In genomic region chr1:189688388-189688750, GRCm38 (mm10) we compare ENCODE assay signal across 8 mouse cellular contexts. TPM values are rescaled to one million over a fixed set of nuclear protein-coding genes. Genes with fewer than 3 reads are reported as not detected.
DNase-seq lines count a peak whose midpoint lies in the region; ATAC-seq and TF ChIP-seq lines count a peak whose summit lies in the region.

No protein-coding gene starts in this region.

- peaks cover 36% of the 10 kb centered on the region for H3K4me1 ChIP-seq in kidney, embryonic 16.5 days (ENCODE audit: insufficient read depth, low read length)
- H3K4me1 ChIP-seq in cortical plate, adult 2 months (ENCODE audit: control insufficient read depth, insufficient read depth, low read length) = no peaks in the 10 kb centered on the region
- H3K4me1 ChIP-seq in hindbrain, embryonic 15.5 days (replicated peaks) = peaks cover 10% of the 10 kb centered on the region
- H3K4me1 ChIP-seq in midbrain, embryonic 14.5 days (ENCODE audit: control insufficient read depth, insufficient read depth, low read length) = 0 out of 2 replicates have a peak, but pooled peaks cover 4% of the 10 kb centered on the region

- TF ChIP-seq CTCF in cortical plate, adult 2 months (IDR thresholded peaks at IDR 0.05; ENCODE audit: extremely low read depth, insufficient read depth, low read length) = no peak

- under 1% methylated on average over 15 of the region's 15 CpGs for WGBS in kidney, embryonic 16.5 days
- WGBS in hindbrain, embryonic 15.5 days = under 1% methylated on average over 15 of the region's 15 CpGs
- WGBS in midbrain, embryonic 14.5 days = under 1% methylated on average over 15 of the region's 15 CpGs

- H3K9ac ChIP-seq in kidney, embryonic 16.5 days (replicated peaks; ENCODE audit: low read length) = peak overlapping the region; percentile 69
- peak overlapping the region; percentile 33 for H3K9ac ChIP-seq in hindbrain, embryonic 15.5 days
- H3K9ac ChIP-seq in midbrain, embryonic 14.5 days (replicated peaks; ENCODE audit: low read length) = no peak overlapping the region

- peak overlapping the region; percentile 79 for H3K4me3 ChIP-seq in kidney, embryonic 16.5 days (ENCODE audit: low read length)
- H3K4me3 ChIP-seq in cortical plate, adult 2 months (ENCODE audit: insufficient read depth, low read length) = peak overlapping the region; percentile 40
- H3K4me3 ChIP-seq in hindbrain, embryonic 15.5 days = peak overlapping the region; percentile 58
- peak overlapping the region; percentile 53 for H3K4me3 ChIP-seq in midbrain, embryonic 14.5 days (replicated peaks; ENCODE audit: low read depth, low read length)

- no peaks in the 10 kb centered on the region for H3K9me3 ChIP-seq in kidney, embryonic 16.5 days (ENCODE audit: low read length)
- H3K9me3 ChIP-seq in hindbrain, embryonic 15.5 days = no peaks in the 10 kb centered on the region
- no peaks in the 10 kb centered on the region for H3K9me3 ChIP-seq in midbrain, embryonic 14.5 days (ENCODE audit: control insufficient read depth, low read length)

- 0 out of 2 replicates have a peak overlapping the region, but pooled peaks have one; percentile 36 for H3K27ac ChIP-seq in kidney, embryonic 16.5 days (ENCODE audit: low read length)
- H3K27ac ChIP-seq in cortical plate, adult 2 months (ENCODE audit: insufficient read depth, low read length) = no peak overlapping the region
- H3K27ac ChIP-seq in hindbrain, embryonic 15.5 days (replicated peaks) = no peak overlapping the region
- H3K27ac ChIP-seq in midbrain, embryonic 14.5 days (replicated peaks; ENCODE audit: low read depth, low read length) = no peak overlapping the region

- peaks cover 15% of the 10 kb centered on the region for H3K36me3 ChIP-seq in kidney, embryonic 16.5 days (ENCODE audit: insufficient read depth, low read length)
- no peaks in the 10 kb centered on the region for H3K36me3 ChIP-seq in hindbrain, embryonic 15.5 days
- H3K36me3 ChIP-seq in midbrain, embryonic 14.5 days (ENCODE audit: control insufficient read depth, insufficient read depth, low read length) = no peaks in the 10 kb centered on the region

- no peaks in the 10 kb centered on the region for H3K27me3 ChIP-seq in kidney, embryonic 16.5 days (ENCODE audit: insufficient read depth, low read length)
- no peaks in the 10 kb centered on the region for H3K27me3 ChIP-seq in hindbrain, embryonic 15.5 days
- no peaks in the 10 kb centered on the region for H3K27me3 ChIP-seq in midbrain, embryonic 14.5 days (ENCODE audit: control insufficient read depth, insufficient read depth, low read length)

- DNase-seq in kidney, postnatal 10 days = no peak
- no peak for DNase-seq in midbrain, embryonic 14.5 days
- no peak for DNase-seq in urinary bladder, adult 18-20 months (ENCODE audit: low spot score in 2 of 2)
- no peak for DNase-seq in yolk sac, embryonic 10.5 days (ENCODE audit: low spot score)
- no peak for DNase-seq in kidney, postnatal 4 days

- H3K4me2 ChIP-seq in kidney, embryonic 16.5 days (replicated peaks; ENCODE audit: low read depth, low read length) = peak overlapping the region; percentile 57
- peak overlapping the region; percentile 87 for H3K4me2 ChIP-seq in hindbrain, embryonic 15.5 days
- peak overlapping the region; percentile 71 for H3K4me2 ChIP-seq in midbrain, embryonic 14.5 days (ENCODE audit: low read length)

- no peak for TF ChIP-seq POLR2A in cortical plate, adult 2 months (IDR thresholded peaks at IDR 0.05; ENCODE audit: extremely low read depth, insufficient read depth, low read length)

- peak; percentile 0; the same call in 1 of the 2 replicates for ATAC-seq in kidney, embryonic 16.5 days (ENCODE audit: low FRiP score, low TSS enrichment)
- peak; percentile 64 for ATAC-seq in hindbrain, embryonic 15.5 days (ENCODE audit: low FRiP score, low read depth)
- ATAC-seq in midbrain, embryonic 14.5 days (ENCODE audit: low FRiP score, low TSS enrichment) = peak; percentile 74; the same call in 1 of the 2 replicates

RNA-seq across cellular contexts. Expression of gene Cenpf, which starts 0.5 kb away (rescaled TPM):
- polyA plus RNA-seq in kidney, embryonic 16.5 days (2015; fragmentation: Nextera tagmentation; extraction: Ambion mirVana) = 65.4 and 87.1 TPM in 2 replicates
- 0.15 and 0.23 TPM in 2 replicates for polyA plus RNA-seq in cortical plate, adult 2 months (2012; rRNA removed)
- polyA plus RNA-seq in hindbrain, embryonic 15.5 days (2015; fragmentation: Nextera tagmentation; extraction: Ambion mirVana) = 21.0 and 25.3 TPM in 2 replicates
- 13.3 and 27.3 TPM in 2 replicates for polyA plus RNA-seq in midbrain, embryonic 14.5 days (2014; fragmentation: Nextera tagmentation; extraction: Ambion mirVana)

RNA-seq across cellular contexts. Expression of gene Ptpn14, which starts 39.7 kb away (rescaled TPM):
- polyA plus RNA-seq in kidney, embryonic 16.5 days (2015; fragmentation: Nextera tagmentation; extraction: Ambion mirVana) = 16.1 and 17.0 TPM in 2 replicates
- 2.5 and 2.7 TPM in 2 replicates for polyA plus RNA-seq in cortical plate, adult 2 months (2012; rRNA removed)
- polyA plus RNA-seq in hindbrain, embryonic 15.5 days (2015; fragmentation: Nextera tagmentation; extraction: Ambion mirVana) = 1.5 and 1.8 TPM in 2 replicates
- polyA plus RNA-seq in midbrain, embryonic 14.5 days (2014; fragmentation: Nextera tagmentation; extraction: Ambion mirVana) = 0.70 and 1.7 TPM in 2 replicates

Comparison
In these comparisons a context has a peak if more than half of its experiments do, and no peak if none do; other contexts are left out.
1. ATAC-seq: peak in every context shown above with its lines; median percentile 74 in midbrain, embryonic 14.5 days; 64 in hindbrain, embryonic 15.5 days; 0 in kidney, embryonic 16.5 days.
2. RNA of gene Cenpf, which starts 0.5 kb away (polyA plus RNA-seq): 65.4 to 87.1 TPM in kidney, embryonic 16.5 days, 13.3 to 27.3 TPM in midbrain, embryonic 14.5 days and 21.0 to 25.3 TPM in hindbrain, embryonic 15.5 days; 0.15 to 0.23 TPM in cortical plate, adult 2 months; every median in the first group is over 10 times any median in the second.
3. Peak in every context shown above with its lines, with median percentiles within 50 percentile points of each other: H3K4me2 ChIP-seq and H3K4me3 ChIP-seq.